In the genomic region with DNA sequence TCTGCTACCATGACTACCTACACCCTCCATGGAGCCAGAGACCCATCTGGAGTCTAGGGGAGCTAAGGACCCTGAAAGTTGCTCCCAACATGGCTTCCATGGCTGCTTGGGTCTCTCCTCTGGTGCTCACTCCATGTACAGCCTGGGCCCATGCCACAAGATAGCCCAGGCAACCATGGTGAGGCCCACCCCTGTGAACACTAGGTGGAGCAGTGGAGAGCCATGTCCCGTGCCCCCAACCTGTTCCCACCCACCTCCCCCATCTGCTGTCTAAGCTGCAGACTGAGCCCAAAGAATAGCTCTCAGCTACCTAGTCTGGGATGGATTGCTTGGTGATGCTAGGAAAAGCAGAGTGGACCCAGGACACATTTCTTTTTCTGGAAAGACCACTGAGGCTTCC, we compare ENCODE assay signal across 16 mouse cellular contexts. TPM values are rescaled to one million over a fixed set of nuclear protein-coding genes. Genes with fewer than 3 reads are reported as not detected.
DNase-seq lines count a peak whose midpoint lies in the region; ATAC-seq and TF ChIP-seq lines count a peak whose summit lies in the region.
"Had no signal": no experiment of that assay in that cellular context is flagged by ENCODE, and none has a peak within 500 bp of the region (broad histone marks: within the 10 kb centered on the region; RNA-seq: fewer than 3 reads in every experiment).

No protein-coding gene starts in this region.

- no peak for ATAC-seq in liver, postnatal 0 days
- ATAC-seq in stomach, postnatal 0 days (ENCODE audit: low FRiP score, low TSS enrichment): no peak
- ATAC-seq in midbrain, embryonic 15.5 days (replicated peaks): no peak
- ATAC-seq: forebrain, embryonic 16.5 days had no signal

- TF ChIP-seq EP300 in liver, postnatal 0 days (IDR thresholded peaks at IDR 0.05; ENCODE audit: low read depth): no peak
- no peak for TF ChIP-seq EP300 in stomach, postnatal 0 days (optimal IDR thresholded peaks at IDR 0.05)

- no peak overlapping the region for H3K27ac ChIP-seq in liver, postnatal 0 days (ENCODE audit: low read depth)
- H3K27ac ChIP-seq in stomach, postnatal 0 days (replicated peaks): no peak overlapping the region
- no peak overlapping the region for H3K27ac ChIP-seq in midbrain, embryonic 15.5 days
- H3K27ac ChIP-seq: embryonic facial prominence, embryonic 15.5 days; limb, embryonic 15.5 days; stomach, embryonic 15.5 days had no signal

- 53% methylated on average over 1 of the region's 1 CpGs for WGBS in liver, postnatal 0 days (ENCODE audit: insufficient replicate concordance)
- 44% methylated on average over 1 of the region's 1 CpGs for WGBS in stomach, postnatal 0 days
- WGBS in midbrain, embryonic 15.5 days: 62% methylated on average over 1 of the region's 1 CpGs

- H3K9ac ChIP-seq in liver, postnatal 0 days (replicated peaks): no peak overlapping the region
- H3K9ac ChIP-seq in stomach, postnatal 0 days (ENCODE audit: low read length): no peak overlapping the region
- no peak overlapping the region for H3K9ac ChIP-seq in midbrain, embryonic 15.5 days
- H3K9ac ChIP-seq: embryonic facial prominence, embryonic 15.5 days; limb, embryonic 15.5 days; stomach, embryonic 15.5 days had no signal

- H3K9me3 ChIP-seq in liver, postnatal 0 days (ENCODE audit: low read length): no peaks in the 10 kb centered on the region
- H3K9me3 ChIP-seq in stomach, postnatal 0 days (ENCODE audit: control insufficient read depth, low read length): no peaks in the 10 kb centered on the region
- H3K9me3 ChIP-seq in midbrain, embryonic 15.5 days: no peaks in the 10 kb centered on the region
- H3K9me3 ChIP-seq: embryonic facial prominence, embryonic 15.5 days; limb, embryonic 15.5 days; stomach, embryonic 15.5 days had no signal

- no peaks in the 10 kb centered on the region for H3K27me3 ChIP-seq in liver, postnatal 0 days (ENCODE audit: insufficient read depth, low read length)
- H3K27me3 ChIP-seq in stomach, postnatal 0 days (ENCODE audit: control insufficient read depth, insufficient read depth, low read length): no peaks in the 10 kb centered on the region
- no peaks in the 10 kb centered on the region for H3K27me3 ChIP-seq in midbrain, embryonic 15.5 days (replicated peaks)
- H3K27me3 ChIP-seq: embryonic facial prominence, embryonic 15.5 days; limb, embryonic 15.5 days; stomach, embryonic 15.5 days had no signal

- no peaks in the 10 kb centered on the region for H3K4me1 ChIP-seq in liver, postnatal 0 days (ENCODE audit: insufficient read depth)
- no peaks in the 10 kb centered on the region for H3K4me1 ChIP-seq in stomach, postnatal 0 days (replicated peaks; ENCODE audit: control insufficient read depth, insufficient read depth)
- peaks cover 10% of the 10 kb centered on the region; the same call in 1 of the 2 replicates for H3K4me1 ChIP-seq in midbrain, embryonic 15.5 days

- H3K4me2 ChIP-seq in liver, postnatal 0 days (ENCODE audit: low read depth, low read length): no peak overlapping the region
- no peak overlapping the region for H3K4me2 ChIP-seq in stomach, postnatal 0 days (replicated peaks; ENCODE audit: low read depth)
- no peak overlapping the region for H3K4me2 ChIP-seq in midbrain, embryonic 15.5 days
- H3K4me2 ChIP-seq: embryonic facial prominence, embryonic 15.5 days; limb, embryonic 15.5 days; stomach, embryonic 15.5 days had no signal

- H3K36me3 ChIP-seq in liver, postnatal 0 days (replicated peaks; ENCODE audit: insufficient read depth, low read length): no peaks in the 10 kb centered on the region
- no peaks in the 10 kb centered on the region; the same call in 1 of the 2 replicates for H3K36me3 ChIP-seq in stomach, postnatal 0 days (ENCODE audit: control insufficient read depth, insufficient read depth, low read length)
- H3K36me3 ChIP-seq in midbrain, embryonic 15.5 days (replicated peaks): no peaks in the 10 kb centered on the region; the same call in 1 of the 2 replicates
- H3K36me3 ChIP-seq: stomach, embryonic 15.5 days had no signal

- peak; percentile 49 for TF ChIP-seq CTCF in liver, postnatal 0 days (IDR thresholded peaks at IDR 0.05; ENCODE audit: low read depth)
- TF ChIP-seq CTCF in stomach, postnatal 0 days (IDR thresholded peaks at IDR 0.05; ENCODE audit: low read depth): peak; percentile 32

- no peak overlapping the region for H3K4me3 ChIP-seq in liver, postnatal 0 days (ENCODE audit: low read depth, low read length)
- H3K4me3 ChIP-seq in stomach, postnatal 0 days (ENCODE audit: low read depth, low read length): no peak overlapping the region
- H3K4me3 ChIP-seq in midbrain, embryonic 15.5 days: no peak overlapping the region
- H3K4me3 ChIP-seq: embryonic facial prominence, embryonic 15.5 days; limb, embryonic 15.5 days; stomach, embryonic 15.5 days had no signal

- intact Hi-C loops in left cerebral cortex, postnatal 4 days (cut with DNase I): no loop called here

- DNase-seq in heart, adult 11 months: peak; percentile 88
- DNase-seq in heart, adult 18-20 months: no peak
- no peak for DNase-seq in liver, postnatal 0 days
- DNase-seq in liver: no peak
- peak; percentile 71 for DNase-seq in ES-CJ7 (ENCODE audit: low read depth, low spot score)
- no peak for DNase-seq in stomach, postnatal 0 days (ENCODE audit: low spot score)
- DNase-seq in left cerebral cortex, postnatal 4 days: no peak
- DNase-seq: adrenal gland, postnatal 14 days; gastrocnemius, postnatal 14 days; kidney, postnatal 10 days; layer of hippocampus, postnatal 36 days had no signal

RNA-seq across cellular contexts. Expression of a gene that starts 27.1 kb away (rescaled TPM):
- total RNA-seq in heart, adult 18-20 months (2021): 1 to 10 TPM; 6.0 to 6.1 TPM
- 0.28 and 0.40 TPM in 2 replicates for polyA plus RNA-seq in liver, postnatal 0 days (2015; fragmentation: Nextera tagmentation; extraction: Ambion mirVana)
- polyA plus RNA-seq in stomach, postnatal 0 days (2015; fragmentation: Nextera tagmentation; extraction: Ambion mirVana): 0.11 and 0.18 TPM in 2 replicates
- 1 to 10 TPM; 1.3 to 1.8 TPM for total RNA-seq in left cerebral cortex, postnatal 4 days (2021)
- 6.7 and 7.8 TPM in 2 replicates for polyA plus RNA-seq in midbrain, embryonic 15.5 days (2015; fragmentation: Nextera tagmentation; extraction: Ambion mirVana)

RNA-seq across cellular contexts. Expression of a gene that starts 29.2 kb away (rescaled TPM):
- 1 to 10 TPM; 3.1 to 5.5 TPM for total RNA-seq in heart, adult 18-20 months (2021)
- polyA plus RNA-seq in liver, postnatal 0 days (2015; fragmentation: Nextera tagmentation; extraction: Ambion mirVana): 3.4 and 3.9 TPM in 2 replicates
- polyA plus RNA-seq in stomach, postnatal 0 days (2015; fragmentation: Nextera tagmentation; extraction: Ambion mirVana): 3.4 and 5.8 TPM in 2 replicates
- total RNA-seq in left cerebral cortex, postnatal 4 days (2021): 10 to 100 TPM; 16.3 to 19.6 TPM
- polyA plus RNA-seq in midbrain, embryonic 15.5 days (2015; fragmentation: Nextera tagmentation; extraction: Ambion mirVana): 10.7 and 13.9 TPM in 2 replicates

Comparison
In these comparisons a context has a peak if more than half of its experiments do, and no peak if none do; other contexts are left out.
1. DNase-seq: peak in heart, adult 11 months (single experiment) and ES-CJ7 (single experiment); none in heart, adult 18-20 months (0 of 2), liver, postnatal 0 days (single experiment), liver (single experiment), stomach, postnatal 0 days (single experiment) and left cerebral cortex, postnatal 4 days (single experiment).